Mouse (Mus musculus) intestine, embryonic 16.5 days (tissue): ENCODE data around the gene Gnat2. TPM values are rescaled to one million over a fixed set of nuclear protein-coding genes. Genes with fewer than 3 reads are reported as not detected.

Experiments
- ATAC-seq: fragments of 200-750 bp; cut with Nextera tagmentation; 2 replicates; pipeline ENCODE4 v1.8.0; 2017; ENCODE audit warnings: moderate TSS enrichment, moderate library complexity
- H3K27ac ChIP-seq: fragments of 300-500 bp; sonication (generic); 2 replicates; pipeline ENCODE4 v1.5.1; 2014; ENCODE audit warnings: mild to moderate bottlenecking, low read length
- H3K27me3 ChIP-seq: fragments of 300-500 bp; sonication (generic); replicated peaks from 2 replicates; pipeline ENCODE4 v1.6.1; 2014; ENCODE audit warnings: low read length, control low read depth, mixed read lengths; ENCODE audit not compliant: control insufficient read depth, insufficient read depth
- H3K36me3 ChIP-seq: fragments of 300-500 bp; sonication (generic); 2 replicates; pipeline ENCODE4 v1.6.1; 2014; ENCODE audit warnings: low read length, control low read depth; ENCODE audit not compliant: control insufficient read depth, insufficient read depth
- H3K4me1 ChIP-seq: fragments of 300-500 bp; sonication (generic); 2 replicates; pipeline ENCODE4 v1.6.1; 2014; ENCODE audit warnings: low read length, control low read depth, mixed read lengths; ENCODE audit not compliant: control insufficient read depth, insufficient read depth
- H3K4me2 ChIP-seq: fragments of 300-500 bp; sonication (generic); 2 replicates; pipeline ENCODE4 v1.6.1; 2014; ENCODE audit warnings: low read depth, low read length, control low read depth
- H3K4me3 ChIP-seq: fragments of 300-500 bp; sonication (generic); 2 replicates; pipeline ENCODE4 v1.5.1; 2014; ENCODE audit warnings: mild to moderate bottlenecking, low read length
- H3K9ac ChIP-seq: fragments of 300-500 bp; sonication (generic); 2 replicates; pipeline ENCODE4 v1.6.1; 2014; ENCODE audit warnings: low read depth, low read length
- H3K9me3 ChIP-seq: fragments of 300-500 bp; sonication (generic); 2 replicates; pipeline ENCODE4 v1.6.1; 2016; ENCODE audit warnings: low read length, control low read depth; ENCODE audit not compliant: control insufficient read depth
- WGBS: fragments of 180-500 bp; shearing (Covaris S2); extraction: QIAGEN DNeasy Blood & Tissue Kit; methylation state at CpG from one replicate; pipeline ENCODE4 v1.1.7; 2014; 5-methylcytosine and 5-hydroxymethylcytosine counted together
- polyA plus RNA-seq: library from polyadenylated mRNA; unstranded; fragments of >200 nt; fragmentation: Nextera tagmentation; extraction: Ambion mirVana; gene quantifications from 2 replicates; pipeline ENCODE4 v1.2.1, GENCODE M21; 2015

Gene Gnat2
- 1.9 and 2.7 TPM in 2 replicates for polyA plus RNA-seq

DNA sequence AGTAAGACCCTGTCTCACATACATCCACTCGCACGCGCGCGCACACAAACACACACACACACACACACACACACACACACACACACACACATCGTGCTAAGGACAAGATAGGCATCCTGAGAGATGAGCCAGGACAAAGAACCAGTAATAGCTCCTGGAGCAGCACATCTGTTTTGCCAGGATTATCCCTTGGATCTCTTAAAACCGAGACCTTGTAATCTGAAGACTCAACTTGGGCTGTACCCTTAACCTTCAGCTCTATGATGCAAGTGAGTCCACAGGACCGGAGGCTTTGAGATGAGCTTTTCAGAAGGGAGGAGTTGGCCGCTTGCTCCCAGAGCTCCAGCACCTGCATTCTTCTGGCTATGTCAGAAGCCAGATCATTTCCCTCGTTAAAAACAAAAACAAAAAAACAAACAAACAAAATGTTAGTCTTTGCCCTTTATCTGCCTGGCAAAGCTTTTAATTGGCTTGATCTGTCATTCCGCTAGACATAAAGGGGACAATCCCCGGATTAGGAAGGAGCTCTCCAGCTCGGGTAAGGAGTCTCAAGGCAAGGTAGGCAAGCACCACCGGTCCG is at the start of gene Gnat2:
Gene Gnat2 (plus strand): TSS at position 254 of the 580 bp plus-strand sequence.
- ATAC-seq, result no peak
- Histone ChIP-seq H3K36me3 (no peaks in the 10 kb centered on the region), H3K9ac (no peak within 1 kb of the TSS), H3K4me1 (peaks cover 9% of the 10 kb centered on the region; the same call in 1 of the 2 replicates), H3K27ac (no peak within 1 kb of the TSS), H3K27me3 (no peaks in the 10 kb centered on the region), H3K4me2 (no peak within 1 kb of the TSS), H3K4me3 (no peak within 1 kb of the TSS), H3K9me3 (no peaks in the 10 kb centered on the region)
- WGBS, result 76% methylated on average over 15 of the region's 15 CpGs

DNA sequence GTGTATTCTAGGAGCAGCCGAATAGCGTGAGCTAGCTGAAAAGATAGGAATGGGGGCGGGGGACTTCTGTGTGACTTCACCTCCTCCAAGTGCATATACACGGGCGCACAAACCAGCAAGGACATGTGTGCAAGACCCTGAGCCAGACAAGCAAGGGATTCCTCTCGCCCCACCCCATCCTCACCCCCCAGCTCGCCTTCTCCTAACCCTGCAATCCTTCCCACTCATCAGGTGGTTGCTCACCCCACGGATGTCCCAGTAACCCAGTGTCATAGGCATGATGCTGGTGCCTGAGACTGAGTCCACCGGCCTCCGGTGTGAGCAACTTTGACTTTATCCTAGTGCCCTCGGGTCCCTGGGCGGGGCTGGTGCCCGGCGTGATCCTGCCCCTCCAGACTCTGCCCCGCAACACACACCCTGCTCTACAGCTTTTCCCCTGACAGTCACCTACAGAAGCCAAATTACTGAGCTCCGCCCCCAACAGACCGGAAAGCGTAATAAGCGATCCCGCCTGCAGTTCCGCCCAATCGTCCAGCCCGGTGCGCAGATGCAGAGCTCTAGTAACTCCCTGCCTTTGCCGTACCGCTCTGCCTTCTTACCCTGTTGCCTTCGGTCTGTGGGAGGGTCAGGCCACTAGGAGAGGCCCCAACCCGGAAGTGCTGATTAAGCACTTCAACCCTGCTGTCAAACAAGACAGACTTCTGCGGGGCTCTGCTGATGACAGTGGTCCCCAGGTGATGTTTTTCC is 48.0 kb upstream of the Gnat2 start, which contains the start of gene Gstm4:
Gene Gstm4 (minus strand): TSS at position 501 of the 747 bp plus-strand sequence.
- H3K4me2 ChIP-seq, result peak within 1 kb of the TSS; percentile 82
- no peaks in the 10 kb centered on the region for H3K9me3 ChIP-seq
- H3K9ac ChIP-seq, result peak within 1 kb of the TSS; percentile 77
- H3K27me3 ChIP-seq, result no peaks in the 10 kb centered on the region
- WGBS, result 5% methylated on average over 29 of the region's 29 CpGs
- ATAC-seq, result peak; percentile 97
- H3K4me1 ChIP-seq, result peaks cover 12% of the 10 kb centered on the region
- peak within 1 kb of the TSS; percentile 59 for H3K4me3 ChIP-seq
- no peaks in the 10 kb centered on the region for H3K36me3 ChIP-seq
- H3K27ac ChIP-seq, result peak within 1 kb of the TSS; percentile 77

DNA sequence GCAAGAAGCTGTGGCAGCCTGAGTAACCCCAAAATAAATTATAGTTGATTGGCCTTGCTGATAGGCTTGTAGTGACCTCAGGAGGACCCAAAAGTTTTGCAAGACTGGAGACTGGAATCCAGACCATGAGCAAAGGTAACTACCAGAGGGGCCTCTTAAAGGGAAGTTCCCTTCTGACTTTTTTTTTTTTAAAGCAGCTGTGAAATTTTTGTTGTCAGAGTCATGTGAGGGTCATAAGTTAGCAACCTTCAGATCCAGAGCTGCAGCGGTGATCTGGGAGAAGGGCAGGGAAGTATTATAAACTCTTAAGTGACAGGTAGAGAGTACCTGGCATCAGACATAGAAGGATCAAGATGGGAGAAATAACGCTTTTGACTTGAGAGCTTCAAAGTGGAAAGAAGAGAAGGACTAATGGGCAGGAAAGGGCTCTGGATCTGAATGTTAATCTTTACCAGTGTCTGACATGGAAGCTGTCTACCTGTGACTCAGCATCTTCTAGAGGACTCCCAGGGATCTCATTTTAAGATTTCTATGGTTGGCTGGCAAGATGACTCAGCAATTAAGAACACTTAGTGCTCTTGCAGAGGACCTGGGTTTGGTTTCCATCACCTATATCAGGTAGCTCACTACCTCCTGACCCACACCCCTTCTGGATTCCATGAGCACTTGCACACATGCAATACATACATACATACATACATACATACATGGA is 45.5 kb upstream of the Gnat2 start:
- Histone ChIP-seq H3K4me2 (no peak overlapping the region), H3K27ac (peak overlapping the region; percentile 45; the same call in 1 of the 2 replicates), H3K36me3 (no peaks in the 10 kb centered on the region), H3K9me3 (no peaks in the 10 kb centered on the region), H3K4me1 (peaks cover 7% of the 10 kb centered on the region; the same call in 1 of the 2 replicates), H3K4me3 (no peak overlapping the region), H3K27me3 (no peaks in the 10 kb centered on the region), H3K9ac (no peak overlapping the region)
- ATAC-seq, result no peak
- 70% methylated on average over 2 of the region's 2 CpGs for WGBS

DNA sequence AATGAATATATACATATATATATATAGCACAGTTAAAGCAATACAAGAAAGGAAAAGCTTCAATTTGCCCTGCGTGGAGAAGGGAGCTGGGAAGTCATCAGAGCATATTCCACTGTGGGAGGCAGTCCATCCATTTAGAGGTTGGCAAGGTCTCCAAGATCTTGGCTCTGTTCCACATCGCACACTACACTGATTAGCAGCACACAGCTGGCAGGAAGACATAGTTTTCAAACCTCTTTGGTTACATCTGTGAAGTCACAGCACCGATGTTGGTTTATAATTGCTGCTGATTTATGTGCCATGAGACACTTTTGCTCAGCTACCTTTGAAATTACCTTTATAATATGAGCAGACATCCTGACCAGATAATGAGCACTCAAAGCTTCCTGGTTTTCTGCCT is 44.3 kb upstream of the Gnat2 start:
- 50% methylated on average over 3 of the region's 3 CpGs for WGBS
- ATAC-seq, result no peak
- H3K9ac ChIP-seq, result no peak overlapping the region
- peaks cover 7% of the 10 kb centered on the region; the same call in 1 of the 2 replicates for H3K4me1 ChIP-seq
- no peaks in the 10 kb centered on the region for H3K36me3 ChIP-seq
- no peaks in the 10 kb centered on the region for H3K9me3 ChIP-seq
- no peaks in the 10 kb centered on the region for H3K27me3 ChIP-seq
- no peak overlapping the region for H3K4me2 ChIP-seq
- no peak overlapping the region for H3K27ac ChIP-seq
- no peak overlapping the region for H3K4me3 ChIP-seq

DNA sequence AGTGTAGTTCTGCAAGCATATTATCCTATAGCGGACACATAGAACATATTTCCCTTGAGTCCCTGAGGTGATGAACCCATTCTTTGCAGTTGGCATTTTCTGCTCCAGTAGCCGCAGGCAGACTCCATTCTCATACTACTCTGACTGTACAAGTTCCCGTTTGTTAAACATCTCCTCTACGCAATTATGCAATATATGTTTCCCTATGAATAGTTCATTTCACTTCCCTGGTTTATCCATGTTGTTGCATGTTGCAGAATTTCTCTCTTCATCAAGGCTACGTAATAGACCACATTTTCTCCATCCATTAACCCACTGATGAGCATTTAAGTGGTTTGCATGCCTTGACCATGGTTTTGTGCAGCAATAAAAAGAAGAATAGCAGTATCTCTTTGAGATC is 42.1 kb upstream of the Gnat2 start:
- Histone ChIP-seq H3K9me3 (no peaks in the 10 kb centered on the region), H3K4me1 (no peaks in the 10 kb centered on the region), H3K4me3 (no peak overlapping the region), H3K27me3 (no peaks in the 10 kb centered on the region), H3K4me2 (no peak overlapping the region), H3K36me3 (no peaks in the 10 kb centered on the region), H3K9ac (no peak overlapping the region), H3K27ac (no peak overlapping the region)
- 87% methylated on average over 5 of the region's 5 CpGs for WGBS
- no peak for ATAC-seq

DNA sequence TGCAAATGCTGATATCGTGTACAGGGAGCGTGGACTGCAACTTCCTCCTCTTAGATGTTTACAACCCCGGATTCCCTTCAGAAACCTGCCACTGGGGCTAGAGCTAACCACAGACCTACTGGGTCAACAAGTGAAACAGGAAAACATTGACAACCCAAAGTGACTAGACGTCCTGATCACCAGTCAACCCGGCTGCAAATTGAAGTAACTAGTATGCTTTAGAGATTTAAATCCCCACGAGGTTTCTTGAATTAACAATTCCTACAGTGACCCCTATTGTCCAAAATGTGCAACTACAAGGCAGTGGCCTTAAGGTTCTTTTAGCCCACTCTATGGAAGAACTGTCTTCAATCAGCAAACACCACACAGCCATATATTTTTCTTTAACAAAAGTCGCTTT is 31.2 kb upstream of the Gnat2 start:
- H3K27ac ChIP-seq, result no peak overlapping the region
- H3K36me3 ChIP-seq, result no peaks in the 10 kb centered on the region
- no peak overlapping the region for H3K4me3 ChIP-seq
- H3K4me2 ChIP-seq, result peak overlapping the region; percentile 38
- H3K9ac ChIP-seq, result no peak overlapping the region; the same call in 1 of the 2 replicates
- H3K27me3 ChIP-seq, result no peaks in the 10 kb centered on the region
- WGBS, result 12% methylated on average over 7 of the region's 7 CpGs
- H3K4me1 ChIP-seq, result no peaks in the 10 kb centered on the region
- peak; percentile 37 for ATAC-seq
- H3K9me3 ChIP-seq, result no peaks in the 10 kb centered on the region

DNA sequence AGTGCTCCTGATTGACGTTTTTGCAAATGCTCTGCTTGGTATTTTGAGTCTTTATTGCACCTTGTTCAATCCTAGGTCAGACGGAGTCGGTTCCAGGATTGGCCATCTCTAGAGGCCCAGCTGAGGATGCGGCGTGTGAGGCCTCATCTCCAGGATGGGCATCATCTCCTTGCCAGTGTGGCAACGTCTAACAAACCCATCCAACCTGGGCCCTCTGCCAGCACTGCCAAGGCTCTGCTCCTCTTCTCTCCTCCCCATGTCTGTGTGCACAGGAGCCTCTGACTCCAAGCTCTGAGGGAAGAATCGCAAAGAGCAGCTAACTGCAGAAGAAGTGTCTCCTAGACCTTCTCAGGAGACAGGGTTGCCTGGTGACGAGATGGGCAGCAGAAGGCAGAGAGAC is 29.9 kb upstream of the Gnat2 start:
- H3K9ac ChIP-seq, result no peak overlapping the region
- no peak overlapping the region for H3K4me2 ChIP-seq
- no peaks in the 10 kb centered on the region for H3K27me3 ChIP-seq
- no peaks in the 10 kb centered on the region for H3K36me3 ChIP-seq
- ATAC-seq, result no peak
- no peaks in the 10 kb centered on the region for H3K9me3 ChIP-seq
- H3K4me3 ChIP-seq, result no peak overlapping the region
- WGBS, result 79% methylated on average over 8 of the region's 8 CpGs
- H3K4me1 ChIP-seq, result no peaks in the 10 kb centered on the region
- H3K27ac ChIP-seq, result no peak overlapping the region

DNA sequence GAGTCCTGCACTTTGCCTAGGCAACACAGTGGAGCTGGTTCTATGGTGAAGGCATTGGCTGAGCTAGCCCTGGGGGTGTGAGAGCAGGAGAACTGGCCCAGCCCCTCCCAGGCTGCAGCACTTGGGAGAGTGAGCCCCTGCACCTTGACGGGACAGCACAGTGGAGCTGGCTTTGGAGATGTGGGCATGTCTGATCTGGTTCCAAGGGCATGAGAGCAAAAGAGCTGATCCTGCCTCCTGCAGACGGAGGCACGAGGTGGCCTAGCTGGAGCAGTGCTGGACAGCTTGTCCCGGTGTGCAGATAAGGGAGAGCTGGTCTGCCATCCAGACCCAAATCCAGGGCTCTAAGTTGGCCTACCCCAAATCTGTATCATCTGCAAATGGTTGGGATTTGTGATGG is 27.9 kb upstream of the Gnat2 start:
- Histone ChIP-seq H3K27ac (no peak overlapping the region), H3K9ac (no peak overlapping the region), H3K4me2 (no peak overlapping the region), H3K36me3 (no peaks in the 10 kb centered on the region), H3K4me1 (peaks cover 7% of the 10 kb centered on the region; the same call in 1 of the 2 replicates), H3K9me3 (no peaks in the 10 kb centered on the region), H3K4me3 (no peak overlapping the region), H3K27me3 (no peaks in the 10 kb centered on the region)
- WGBS, result 72% methylated on average over 4 of the region's 4 CpGs
- no peak for ATAC-seq

GRCm38 (mm10) chr3:108065551-108065950 is 27.0 kb upstream of the Gnat2 start:
- Histone ChIP-seq H3K9ac (no peak overlapping the region), H3K4me1 (peaks cover 11% of the 10 kb centered on the region; the same call in 1 of the 2 replicates), H3K27ac (no peak overlapping the region), H3K9me3 (no peaks in the 10 kb centered on the region), H3K36me3 (no peaks in the 10 kb centered on the region), H3K27me3 (no peaks in the 10 kb centered on the region), H3K4me2 (no peak overlapping the region), H3K4me3 (no peak overlapping the region)
- no peak for ATAC-seq
- WGBS, result 78% methylated on average over 9 of the region's 9 CpGs
